Mouse (Mus musculus): ENCODE data around the gene Nt5c2. TPM values are rescaled to one million over a fixed set of nuclear protein-coding genes. Genes with fewer than 3 reads are reported as not detected.

Gene Nt5c2
- polyA plus RNA-seq, 1 experiment from 2014 or later: 90.4 TPM

DNA sequence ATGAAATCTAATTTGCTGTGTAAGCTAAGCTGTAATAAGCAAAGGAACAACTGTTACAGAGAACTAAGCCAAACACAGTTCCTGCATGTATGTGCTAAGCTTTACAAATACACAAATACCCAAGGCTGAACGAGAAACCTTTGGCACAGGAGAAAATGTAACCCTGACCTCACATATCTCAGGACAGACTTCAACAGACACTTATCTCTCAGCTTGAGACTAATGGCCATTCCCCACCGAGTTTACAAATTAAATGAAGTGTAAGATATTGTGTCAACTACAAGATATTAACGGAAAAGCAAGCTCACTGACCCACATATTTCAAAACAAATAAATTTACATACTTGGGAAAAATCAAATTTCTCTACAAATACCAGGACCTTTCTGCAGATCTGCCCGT is 86.8 kb downstream of the Nt5c2 start:
- H3K4me1 ChIP-seq (ENCODE audit: control insufficient read depth, insufficient read depth, low read length): no peaks in the 10 kb centered on the region
- no peak overlapping the region for H3K4me3 ChIP-seq (ENCODE audit: low read depth, low read length)
- H3K27ac ChIP-seq (replicated peaks; ENCODE audit: low read depth, low read length): no peak overlapping the region
- no peak for ATAC-seq (replicated peaks; ENCODE audit: insufficient number of reproducible peaks, low FRiP score, low TSS enrichment, low read depth)
- no peak overlapping the region for H3K4me2 ChIP-seq (ENCODE audit: low read depth, low read length)
- WGBS: 67% methylated on average over 4 of the region's 4 CpGs
- no peak for DNase-seq (ENCODE audit: low spot score)
- H3K36me3 ChIP-seq (replicated peaks; ENCODE audit: control insufficient read depth, insufficient read depth, low read depth, low read length): no peaks in the 10 kb centered on the region
- no peaks in the 10 kb centered on the region for H3K27me3 ChIP-seq (ENCODE audit: control insufficient read depth, insufficient read depth, low read length)
- H3K9me3 ChIP-seq (replicated peaks; ENCODE audit: control insufficient read depth, low read length): no peaks in the 10 kb centered on the region
- H3K9ac ChIP-seq (replicated peaks; ENCODE audit: low read length): no peak overlapping the region

DNA sequence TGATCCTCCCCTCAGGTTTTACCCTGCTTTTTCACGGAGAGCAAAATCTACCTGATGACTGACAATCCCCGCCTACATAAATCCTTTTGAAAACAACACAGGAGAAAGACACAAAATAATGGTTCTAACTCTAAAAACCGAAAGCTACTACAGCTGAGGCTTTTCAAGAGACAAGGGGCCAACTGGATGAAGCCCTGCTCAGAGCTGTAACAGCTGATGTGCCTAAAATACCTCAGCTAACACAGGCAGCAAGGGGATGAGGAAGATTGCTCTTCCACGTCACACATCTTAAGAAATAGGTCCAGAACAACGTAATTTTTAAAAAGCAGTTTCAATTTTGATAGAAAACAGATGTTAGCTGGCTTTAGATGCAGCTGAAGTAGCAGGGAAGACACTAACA is 88.0 kb downstream of the Nt5c2 start:
- Histone ChIP-seq H3K9me3 (replicated peaks; ENCODE audit: control insufficient read depth, low read length) (no peaks in the 10 kb centered on the region), H3K4me1 (ENCODE audit: control insufficient read depth, insufficient read depth, low read length) (no peaks in the 10 kb centered on the region), H3K9ac (replicated peaks; ENCODE audit: low read length) (no peak overlapping the region), H3K27ac (replicated peaks; ENCODE audit: low read depth, low read length) (no peak overlapping the region), H3K4me3 (ENCODE audit: low read depth, low read length) (no peak overlapping the region), H3K36me3 (replicated peaks; ENCODE audit: control insufficient read depth, insufficient read depth, low read depth, low read length) (no peaks in the 10 kb centered on the region), H3K27me3 (ENCODE audit: control insufficient read depth, insufficient read depth, low read length) (no peaks in the 10 kb centered on the region), H3K4me2 (ENCODE audit: low read depth, low read length) (no peak overlapping the region)
- ATAC-seq (replicated peaks; ENCODE audit: insufficient number of reproducible peaks, low FRiP score, low TSS enrichment, low read depth) (no peak), DNase-seq (ENCODE audit: low spot score) (peak; percentile 8)
- WGBS: 45% methylated on average over 5 of the region's 5 CpGs

- Histone ChIP-seq H3K9ac (replicated peaks; ENCODE audit: low read length) (no peak overlapping the region), H3K4me1 (ENCODE audit: control insufficient read depth, insufficient read depth, low read length) (no peaks in the 10 kb centered on the region), H3K27me3 (ENCODE audit: control insufficient read depth, insufficient read depth, low read length) (no peaks in the 10 kb centered on the region), H3K36me3 (replicated peaks; ENCODE audit: control insufficient read depth, insufficient read depth, low read depth, low read length) (no peaks in the 10 kb centered on the region), H3K27ac (replicated peaks; ENCODE audit: low read depth, low read length) (no peak overlapping the region), H3K4me3 (ENCODE audit: low read depth, low read length) (no peak overlapping the region), H3K4me2 (ENCODE audit: low read depth, low read length) (no peak overlapping the region), H3K9me3 (replicated peaks; ENCODE audit: control insufficient read depth, low read length) (no peaks in the 10 kb centered on the region)
- DNase-seq (ENCODE audit: low spot score) (no peak), ATAC-seq (replicated peaks; ENCODE audit: insufficient number of reproducible peaks, low FRiP score, low TSS enrichment, low read depth) (no peak)
- 61% methylated on average over 4 of the region's 4 CpGs for WGBS
Measured at GRCm38 (mm10) chr19:46926357-46926756, 88.6 kb downstream of the Nt5c2 start.

DNA sequence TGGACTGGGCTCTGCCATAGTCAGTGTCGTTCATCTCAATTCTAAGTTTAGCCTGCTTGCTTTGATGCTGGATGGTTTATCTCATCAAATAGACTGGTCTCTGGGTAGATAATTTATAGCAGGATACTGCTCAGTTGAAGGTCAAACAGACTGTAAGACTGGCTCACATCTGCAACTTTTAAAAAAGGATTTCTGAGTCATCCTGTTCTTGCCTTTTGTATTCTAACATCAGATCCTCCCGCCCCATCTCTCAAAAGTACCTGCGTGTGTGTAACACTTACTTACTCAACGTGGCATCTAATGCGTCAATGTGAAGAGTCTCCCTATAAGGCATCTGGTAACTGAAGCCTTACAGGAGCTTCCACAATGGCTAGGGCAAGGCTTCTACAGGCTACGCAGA is 94.4 kb downstream of the Nt5c2 start:
- Histone ChIP-seq H3K9me3 (replicated peaks; ENCODE audit: control insufficient read depth, low read length) (no peaks in the 10 kb centered on the region), H3K36me3 (replicated peaks; ENCODE audit: control insufficient read depth, insufficient read depth, low read depth, low read length) (no peaks in the 10 kb centered on the region), H3K4me1 (ENCODE audit: control insufficient read depth, insufficient read depth, low read length) (no peaks in the 10 kb centered on the region), H3K4me3 (ENCODE audit: low read depth, low read length) (no peak overlapping the region), H3K4me2 (ENCODE audit: low read depth, low read length) (no peak overlapping the region), H3K9ac (replicated peaks; ENCODE audit: low read length) (no peak overlapping the region), H3K27ac (replicated peaks; ENCODE audit: low read depth, low read length) (no peak overlapping the region), H3K27me3 (ENCODE audit: control insufficient read depth, insufficient read depth, low read length) (no peaks in the 10 kb centered on the region)
- 89% methylated on average over 6 of the region's 6 CpGs for WGBS
- DNase-seq (ENCODE audit: low spot score): no peak
- ATAC-seq (replicated peaks; ENCODE audit: insufficient number of reproducible peaks, low FRiP score, low TSS enrichment, low read depth): no peak

- Histone ChIP-seq H3K4me3 (ENCODE audit: low read depth, low read length) (no peak overlapping the region), H3K27me3 (ENCODE audit: control insufficient read depth, insufficient read depth, low read length) (no peaks in the 10 kb centered on the region), H3K4me1 (ENCODE audit: control insufficient read depth, insufficient read depth, low read length) (no peaks in the 10 kb centered on the region), H3K36me3 (replicated peaks; ENCODE audit: control insufficient read depth, insufficient read depth, low read depth, low read length) (no peaks in the 10 kb centered on the region), H3K4me2 (ENCODE audit: low read depth, low read length) (no peak overlapping the region), H3K9me3 (replicated peaks; ENCODE audit: control insufficient read depth, low read length) (no peaks in the 10 kb centered on the region), H3K9ac (replicated peaks; ENCODE audit: low read length) (no peak overlapping the region), H3K27ac (replicated peaks; ENCODE audit: low read depth, low read length) (no peak overlapping the region)
- 67% methylated on average over 9 of the region's 9 CpGs for WGBS
- no peak for ATAC-seq (replicated peaks; ENCODE audit: insufficient number of reproducible peaks, low FRiP score, low TSS enrichment, low read depth)
- DNase-seq (ENCODE audit: low spot score): peak; percentile 38
Measured at GRCm38 (mm10) chr19:46915406-46916080, 99.4 kb downstream of the Nt5c2 start.

GRCm38 (mm10) chr19:46913626-46914025 is 101.3 kb downstream of the Nt5c2 start:
- H3K27ac ChIP-seq (replicated peaks; ENCODE audit: low read depth, low read length): no peak overlapping the region
- no peaks in the 10 kb centered on the region for H3K27me3 ChIP-seq (ENCODE audit: control insufficient read depth, insufficient read depth, low read length)
- H3K4me3 ChIP-seq (ENCODE audit: low read depth, low read length): no peak overlapping the region
- H3K4me2 ChIP-seq (ENCODE audit: low read depth, low read length): no peak overlapping the region
- H3K4me1 ChIP-seq (ENCODE audit: control insufficient read depth, insufficient read depth, low read length): no peaks in the 10 kb centered on the region
- H3K9me3 ChIP-seq (replicated peaks; ENCODE audit: control insufficient read depth, low read length): no peaks in the 10 kb centered on the region
- H3K9ac ChIP-seq (replicated peaks; ENCODE audit: low read length): no peak overlapping the region
- DNase-seq (ENCODE audit: low spot score) (no peak), ATAC-seq (replicated peaks; ENCODE audit: insufficient number of reproducible peaks, low FRiP score, low TSS enrichment, low read depth) (no peak)
- H3K36me3 ChIP-seq (replicated peaks; ENCODE audit: control insufficient read depth, insufficient read depth, low read depth, low read length): no peaks in the 10 kb centered on the region
- 96% methylated on average over 11 of the region's 11 CpGs for WGBS

DNA sequence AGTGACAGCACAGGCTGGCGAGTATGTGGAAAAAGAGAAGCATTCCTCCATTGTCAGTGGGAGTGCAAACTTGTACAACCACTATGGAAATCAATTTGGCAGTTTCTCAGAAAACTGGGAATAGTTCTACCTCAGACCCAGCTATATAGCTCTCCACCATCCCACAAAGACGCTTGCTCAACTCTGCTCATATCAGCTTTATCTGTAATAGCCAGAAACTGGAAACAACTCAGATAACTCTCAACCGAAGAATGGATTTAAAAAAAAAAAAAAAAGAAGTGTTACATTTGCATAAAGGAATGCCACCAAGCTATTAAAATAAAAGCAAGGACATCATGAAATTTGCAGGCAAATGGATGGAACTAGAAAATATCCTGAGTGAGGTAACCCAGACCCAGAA is 103.5 kb downstream of the Nt5c2 start:
- 89% methylated on average over 3 of the region's 3 CpGs for WGBS
- no peak for DNase-seq (ENCODE audit: low spot score)
- Histone ChIP-seq H3K4me2 (ENCODE audit: low read depth, low read length) (no peak overlapping the region), H3K27me3 (ENCODE audit: control insufficient read depth, insufficient read depth, low read length) (no peaks in the 10 kb centered on the region), H3K36me3 (replicated peaks; ENCODE audit: control insufficient read depth, insufficient read depth, low read depth, low read length) (no peaks in the 10 kb centered on the region), H3K9me3 (replicated peaks; ENCODE audit: control insufficient read depth, low read length) (no peaks in the 10 kb centered on the region), H3K4me3 (ENCODE audit: low read depth, low read length) (no peak overlapping the region), H3K9ac (replicated peaks; ENCODE audit: low read length) (no peak overlapping the region), H3K27ac (replicated peaks; ENCODE audit: low read depth, low read length) (no peak overlapping the region), H3K4me1 (ENCODE audit: control insufficient read depth, insufficient read depth, low read length) (no peaks in the 10 kb centered on the region)
- ATAC-seq (replicated peaks; ENCODE audit: insufficient number of reproducible peaks, low FRiP score, low TSS enrichment, low read depth): no peak

DNA sequence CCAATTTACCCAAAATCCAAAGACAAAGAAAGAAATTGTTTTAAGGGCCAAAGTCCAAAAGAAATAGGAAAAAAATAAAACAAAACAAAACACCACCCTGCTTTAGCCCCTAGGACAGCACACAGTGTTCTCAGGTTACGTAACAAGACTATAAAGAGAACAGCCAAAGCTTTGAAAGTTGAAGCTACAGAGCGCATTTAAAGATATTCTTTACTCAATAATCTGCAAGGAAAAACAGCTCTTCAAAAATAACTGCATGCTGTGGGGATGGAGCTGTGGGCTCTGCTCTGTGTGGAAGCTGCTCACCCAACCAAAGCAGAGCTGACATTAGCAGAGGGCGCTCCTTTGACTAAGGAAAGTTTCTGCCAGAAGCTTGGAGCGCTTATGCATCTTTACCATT is 106.0 kb downstream of the Nt5c2 start:
- Histone ChIP-seq H3K27ac (replicated peaks; ENCODE audit: low read depth, low read length) (no peak overlapping the region), H3K9ac (replicated peaks; ENCODE audit: low read length) (no peak overlapping the region), H3K36me3 (replicated peaks; ENCODE audit: control insufficient read depth, insufficient read depth, low read depth, low read length) (no peaks in the 10 kb centered on the region), H3K9me3 (replicated peaks; ENCODE audit: control insufficient read depth, low read length) (no peaks in the 10 kb centered on the region), H3K4me1 (ENCODE audit: control insufficient read depth, insufficient read depth, low read length) (no peaks in the 10 kb centered on the region), H3K4me3 (ENCODE audit: low read depth, low read length) (no peak overlapping the region), H3K27me3 (ENCODE audit: control insufficient read depth, insufficient read depth, low read length) (no peaks in the 10 kb centered on the region), H3K4me2 (ENCODE audit: low read depth, low read length) (no peak overlapping the region)
- 44% methylated on average over 4 of the region's 4 CpGs for WGBS
- no peak for DNase-seq (ENCODE audit: low spot score)
- ATAC-seq (replicated peaks; ENCODE audit: insufficient number of reproducible peaks, low FRiP score, low TSS enrichment, low read depth): no peak

All from embryonic facial prominence, embryonic 11.5 days (tissue).